Mouse (Mus musculus): ENCODE measurements around the gene Ntrk2.

The Ntrk2 gene

GRCm38 (mm10) chr13:58968168-58968567, 161.8 kb downstream of the Ntrk2 start:
- no peak for DNase-seq (ENCODE audit: low read depth)

GRCm38 (mm10) chr13:58971449-58971903, 165.1 kb downstream of the Ntrk2 start:
- no peak for DNase-seq (ENCODE audit: low read depth)

DNA sequence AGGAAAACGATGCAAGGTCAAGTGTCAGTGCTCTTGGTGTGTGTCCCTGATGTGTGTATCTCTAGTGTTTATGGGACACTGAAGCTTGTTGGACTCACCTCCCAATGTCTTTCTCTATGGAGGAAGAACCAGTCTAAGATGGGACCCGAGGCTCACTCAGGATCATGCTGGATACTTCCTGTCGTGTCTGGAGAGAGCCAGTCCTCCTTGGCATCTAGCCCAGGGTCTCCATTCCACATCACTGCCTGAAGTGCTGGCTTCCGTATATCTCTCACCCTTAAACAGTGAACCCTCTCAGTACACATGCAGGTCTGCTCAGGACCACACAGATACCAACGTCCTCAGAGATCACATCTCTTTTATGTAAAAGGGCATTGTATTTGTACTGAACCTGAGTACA, 166.1 kb downstream of the Ntrk2 start:
- DNase-seq (ENCODE audit: low read depth): no peak

GRCm38 (mm10) chr13:58996447-58996846, 190.1 kb downstream of the Ntrk2 start:
- DNase-seq (ENCODE audit: low read depth): no peak

DNA sequence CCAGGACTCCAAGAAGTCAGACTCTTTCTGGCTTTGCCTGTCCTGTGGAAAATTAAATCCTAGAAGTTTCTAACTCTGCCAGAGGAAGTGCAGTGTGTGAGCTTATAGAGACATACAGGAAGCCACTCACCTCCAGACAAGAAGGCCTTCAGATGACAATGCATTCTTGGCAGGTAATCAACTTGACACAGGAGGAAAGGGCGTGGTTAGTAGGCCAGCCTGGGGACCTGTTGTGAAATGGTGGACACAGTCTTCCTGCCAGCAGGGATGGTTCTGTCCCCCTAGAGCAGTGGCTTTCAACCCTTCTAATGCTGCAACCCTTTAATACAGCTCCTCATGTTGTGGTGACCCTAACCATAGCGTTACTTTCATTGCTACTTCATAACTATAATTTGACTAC, 191.4 kb downstream of the Ntrk2 start:
- DNase-seq (ENCODE audit: low read depth): no peak

GRCm38 (mm10) chr13:58999373-59000053, 193.1 kb downstream of the Ntrk2 start:
- no peak for DNase-seq (ENCODE audit: low read depth)

DNA sequence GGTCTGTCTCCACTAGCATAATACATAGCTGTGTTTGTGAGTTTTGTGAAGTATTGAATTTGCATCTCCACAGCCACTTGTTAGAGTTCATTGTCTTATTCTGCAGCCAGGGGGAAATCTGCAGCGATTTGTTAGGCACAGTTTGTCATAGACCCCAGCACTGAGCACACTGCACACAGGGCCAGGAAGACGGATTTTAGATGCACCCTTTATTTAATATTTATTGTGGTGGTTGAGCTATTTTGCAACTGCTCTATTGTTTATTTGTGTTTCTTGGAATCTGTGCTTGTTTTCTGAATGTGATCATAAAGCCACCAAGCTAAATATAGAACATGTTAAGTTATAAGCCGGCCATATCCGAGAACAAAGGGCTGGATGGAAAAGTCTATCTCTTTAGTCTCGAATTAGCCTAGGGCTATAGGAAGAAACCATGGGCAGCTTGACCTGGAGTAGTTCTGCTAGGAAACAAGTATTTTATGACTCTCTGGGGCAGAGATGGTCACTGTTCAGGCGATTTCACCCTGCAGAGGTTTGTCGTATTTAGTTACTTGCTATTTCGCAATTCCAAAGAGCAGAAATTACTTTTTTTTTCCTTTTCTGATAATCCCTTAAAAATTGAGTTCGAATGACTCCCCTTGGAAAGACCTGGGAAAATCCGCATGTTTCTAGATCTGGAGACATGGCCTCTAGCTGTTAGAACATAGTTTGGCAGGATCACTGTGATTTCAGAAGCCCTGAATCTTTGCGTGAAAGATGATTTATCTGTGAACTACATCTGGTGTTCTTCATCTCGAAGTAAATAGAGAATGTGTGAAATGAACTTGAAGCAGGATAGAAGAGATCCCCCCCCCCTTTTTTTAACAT, 196.8 kb downstream of the Ntrk2 start:
- DNase-seq (ENCODE audit: low read depth): no peak

GRCm38 (mm10) chr13:59003807-59004173, 197.4 kb downstream of the Ntrk2 start:
- DNase-seq (ENCODE audit: low read depth): no peak

GRCm38 (mm10) chr13:59004579-59004978, 198.2 kb downstream of the Ntrk2 start:
- no peak for DNase-seq (ENCODE audit: low read depth)

- DNase-seq (ENCODE audit: low read depth): no peak
Measured at GRCm38 (mm10) chr13:59009855-59010254, 203.5 kb downstream of the Ntrk2 start.

DNA sequence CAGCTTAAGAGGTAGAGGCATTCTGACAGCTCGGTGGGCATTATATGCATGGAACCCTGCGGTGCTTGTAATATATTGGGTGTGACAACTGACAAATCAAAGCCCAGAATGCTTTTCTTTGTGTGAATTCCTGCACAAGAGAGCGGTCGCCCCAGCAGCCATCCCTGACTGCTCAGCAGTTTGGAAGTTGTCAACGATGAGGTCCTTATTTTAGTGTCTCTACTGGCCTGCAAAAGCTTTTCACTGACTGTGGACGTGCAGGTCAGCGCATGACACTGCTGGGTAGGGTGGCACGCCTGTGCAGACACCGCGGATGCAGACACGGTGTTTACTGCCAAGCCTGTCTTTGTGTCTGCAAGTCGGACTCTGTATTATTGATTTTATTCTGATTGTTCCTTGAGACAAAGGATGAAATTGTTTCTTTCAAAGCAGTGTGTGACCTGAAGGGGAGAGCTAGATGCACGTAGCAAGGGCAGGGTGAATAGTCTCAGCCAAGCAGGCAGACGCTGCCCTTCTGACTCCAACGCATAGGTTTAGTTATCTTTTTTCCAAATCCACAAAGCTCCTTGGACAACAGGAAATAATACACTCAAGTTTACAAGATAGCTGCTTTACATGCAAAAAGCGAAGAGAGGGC, 204.6 kb downstream of the Ntrk2 start:
- no peak for DNase-seq (ENCODE audit: low read depth)

DNA sequence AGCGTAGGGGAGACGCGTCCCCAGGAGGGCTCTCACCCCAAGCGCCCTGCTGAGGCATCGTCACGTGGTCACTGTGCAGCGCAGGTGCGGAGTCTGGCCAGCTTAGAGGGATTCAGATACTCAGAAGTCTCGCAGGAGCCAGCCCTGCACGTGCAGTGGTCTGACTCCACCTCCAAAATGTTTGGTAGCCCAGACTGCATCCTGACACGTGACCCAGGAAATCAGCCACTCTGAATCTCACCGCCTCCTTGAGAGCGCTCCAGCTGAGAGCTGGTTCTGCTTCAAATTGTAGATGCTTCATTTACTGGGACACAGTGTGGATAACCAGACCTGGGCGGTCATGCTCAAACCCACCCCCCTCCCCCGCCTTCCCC, 205.1 kb downstream of the Ntrk2 start:
- no peak for DNase-seq (ENCODE audit: low read depth)

- DNase-seq (ENCODE audit: low read depth): no peak
Measured at GRCm38 (mm10) chr13:59015360-59015759, 209.0 kb downstream of the Ntrk2 start.

- no peak for DNase-seq (ENCODE audit: low read depth)
Measured at GRCm38 (mm10) chr13:59017121-59017520, 210.8 kb downstream of the Ntrk2 start.

- no peak for DNase-seq (ENCODE audit: low read depth)
Measured at GRCm38 (mm10) chr13:59022251-59023042, 216.1 kb downstream of the Ntrk2 start.

DNA sequence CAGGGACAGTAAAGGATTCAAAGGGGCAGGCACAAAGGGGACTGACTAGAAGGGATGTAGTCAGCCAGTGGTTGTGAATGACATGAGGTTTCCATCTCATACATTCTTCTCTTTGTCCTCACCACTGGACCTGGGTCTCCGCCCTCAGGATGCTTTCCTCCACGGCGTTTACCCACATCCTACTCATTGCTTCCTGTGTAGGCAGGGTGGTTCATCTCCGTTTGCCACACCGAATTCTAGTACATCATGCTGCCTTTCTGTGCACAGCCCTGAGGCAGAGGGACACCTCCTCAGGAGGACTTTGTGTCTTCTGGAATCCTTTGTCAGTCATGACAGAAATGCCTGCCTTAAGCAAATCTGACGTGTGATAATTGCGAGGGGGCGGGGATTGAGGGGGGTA, 219.3 kb downstream of the Ntrk2 start:
- DNase-seq (ENCODE audit: low read depth): peak; percentile 2

GRCm38 (mm10) chr13:59027436-59027835, 221.1 kb downstream of the Ntrk2 start:
- no peak for DNase-seq (ENCODE audit: low read depth)

DNA sequence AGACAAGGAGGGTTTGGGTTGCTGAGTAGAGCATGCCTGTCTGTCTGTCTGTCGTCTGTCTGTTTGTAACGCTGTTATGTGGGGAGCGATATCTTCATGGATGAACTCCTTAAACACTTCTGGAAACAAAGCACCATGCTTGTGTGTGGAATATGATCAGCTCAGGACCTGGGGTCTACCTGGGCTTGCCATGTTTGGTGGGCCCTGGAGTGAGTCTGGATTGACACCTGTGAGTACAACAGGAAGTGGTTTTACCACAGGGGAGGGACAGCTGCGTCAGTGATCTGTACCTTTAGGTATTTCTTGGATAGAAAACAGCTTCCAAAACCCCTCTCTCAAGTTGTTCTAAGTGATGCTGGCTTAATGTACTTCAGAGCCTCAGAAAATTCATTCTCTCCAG, 222.2 kb downstream of the Ntrk2 start:
- DNase-seq (ENCODE audit: low read depth): no peak

GRCm38 (mm10) chr13:59030574-59030973, 224.2 kb downstream of the Ntrk2 start:
- DNase-seq (ENCODE audit: low read depth): no peak

GRCm38 (mm10) chr13:59040156-59040915, 234.0 kb downstream of the Ntrk2 start:
- DNase-seq (ENCODE audit: low read depth): no peak

GRCm38 (mm10) chr13:59041013-59041764, 234.8 kb downstream of the Ntrk2 start:
- DNase-seq (ENCODE audit: low read depth): no peak

Measured in induced T-regulatory cell, adult 2 months (primary cell).